Mouse (Mus musculus) neural tube, embryonic 14.5 days (tissue): ENCODE data around the gene Raet1e. TPM values are rescaled to one million over a fixed set of nuclear protein-coding genes. Genes with fewer than 3 reads are reported as not detected.
"Not testable (repeated sequence)": the region's sequence is repeated elsewhere in the genome, so short reads cannot be mapped to it uniquely, and the experiment has no call there.

ENCODE experiments used
- ATAC-seq: fragments of 200-750 bp; cut with Nextera tagmentation; 2 replicates; pipeline ENCODE4 v1.8.0; 2017; ENCODE audit warnings: low read depth, mild to moderate bottlenecking, moderate TSS enrichment, moderate library complexity
- H3K27ac ChIP-seq: fragments of 300-500 bp; sonication (generic); 2 replicates; pipeline ENCODE4 v1.5.1; 2014; ENCODE audit warnings: low read depth, mild to moderate bottlenecking, control low read depth, low read length, moderate library complexity, mixed read lengths
- H3K27me3 ChIP-seq: fragments of 300-500 bp; sonication (generic); 2 replicates; pipeline ENCODE4 v1.6.1; 2014; ENCODE audit warnings: low read length; ENCODE audit not compliant: control insufficient read depth, insufficient read depth
- H3K36me3 ChIP-seq: fragments of 300-500 bp; sonication (generic); 2 replicates; pipeline ENCODE4 v1.6.1; 2014; ENCODE audit warnings: low read length, mixed read lengths; ENCODE audit not compliant: control insufficient read depth, insufficient read depth
- H3K4me1 ChIP-seq: fragments of 300-500 bp; sonication (generic); 2 replicates; pipeline ENCODE4 v1.6.1; 2014; ENCODE audit warnings: low read length; ENCODE audit not compliant: control insufficient read depth, insufficient read depth
- H3K4me2 ChIP-seq: fragments of 300-500 bp; sonication (generic); 2 replicates; pipeline ENCODE4 v1.6.1; 2014; ENCODE audit warnings: mild to moderate bottlenecking, low read depth, low read length, control low read depth
- H3K4me3 ChIP-seq: fragments of 300-500 bp; sonication (generic); 2 replicates; pipeline ENCODE4 v1.5.1; 2014; ENCODE audit warnings: low read depth, low read length, control low read depth, mixed read lengths
- H3K9ac ChIP-seq: fragments of 300-500 bp; sonication (generic); replicated peaks from 2 replicates; pipeline ENCODE4 v1.6.1; 2014; ENCODE audit warnings: low read depth, mild to moderate bottlenecking, control low read depth, low read length, mixed read lengths
- H3K9me3 ChIP-seq: fragments of 300-500 bp; sonication (generic); 2 replicates; pipeline ENCODE4 v1.6.1; 2016; ENCODE audit warnings: low read length; ENCODE audit not compliant: control insufficient read depth
- WGBS: fragments of 180-500 bp; shearing (Covaris S2); extraction: QIAGEN DNeasy Blood & Tissue Kit; methylation state at CpG from one replicate; pipeline ENCODE4 v1.1.7; 2014; 5-methylcytosine and 5-hydroxymethylcytosine counted together
- polyA plus RNA-seq: library from polyadenylated mRNA; unstranded; fragments of >200 nt; fragmentation: Nextera tagmentation; extraction: Ambion mirVana; gene quantifications from 2 replicates; pipeline ENCODE4 v1.2.1, GENCODE M21; 2014

The Raet1e gene
- polyA plus RNA-seq, 1 experiment from 2014 or later: 0.29 TPM

- not testable (repeated sequence) for H3K36me3 ChIP-seq, ATAC-seq, H3K27ac ChIP-seq, H3K9ac ChIP-seq, H3K4me2 ChIP-seq, H3K27me3 ChIP-seq, H3K9me3 ChIP-seq, H3K4me3 ChIP-seq, H3K4me1 ChIP-seq
- 76% methylated on average over 4 of the region's 4 CpGs for WGBS
These were observed 187.4 kb downstream of the Raet1e start for GRCm38 (mm10) chr10:22345721-22346120.

DNA sequence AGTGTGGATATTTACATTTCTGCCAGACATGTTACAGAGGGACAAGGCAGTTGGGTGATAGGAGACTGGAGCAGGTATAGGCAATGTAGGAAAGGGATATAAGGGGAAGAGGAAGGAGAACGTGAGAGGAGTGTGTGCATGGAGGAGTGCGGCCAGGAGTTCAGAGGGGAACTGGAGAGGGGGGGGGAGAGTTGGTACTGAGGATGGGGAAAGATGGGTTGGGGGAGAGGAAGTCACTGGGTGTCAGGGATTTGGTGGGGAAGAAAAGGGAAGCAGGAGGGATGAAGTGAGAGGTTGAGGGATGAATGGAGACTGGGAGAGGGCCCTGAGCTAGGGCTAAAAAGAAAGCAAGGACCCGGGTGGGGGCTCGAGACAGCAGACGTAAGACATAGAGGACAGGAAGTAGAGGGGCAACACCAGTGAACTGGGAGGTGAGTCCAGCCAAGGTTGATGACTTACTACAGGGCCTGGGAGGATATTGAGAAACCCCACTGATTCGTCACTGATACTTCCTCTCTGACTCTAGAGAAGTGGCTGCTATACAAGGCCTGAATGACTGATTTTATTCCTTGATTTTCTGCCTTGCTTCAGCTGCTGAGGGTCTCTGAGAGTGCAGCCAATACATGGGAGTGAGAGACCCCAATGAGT is 195.3 kb downstream of the Raet1e start:
- H3K9ac ChIP-seq, H3K9me3 ChIP-seq, H3K4me3 ChIP-seq, H3K36me3 ChIP-seq, H3K4me1 ChIP-seq, H3K4me2 ChIP-seq, ATAC-seq, H3K27me3 ChIP-seq, H3K27ac ChIP-seq: not testable (repeated sequence)
- 83% methylated on average over 6 of the region's 6 CpGs for WGBS

- not testable (repeated sequence) for H3K9me3 ChIP-seq, H3K4me3 ChIP-seq
These were observed 195.8 kb downstream of the Raet1e start for GRCm38 (mm10) chr10:22354196-22354574.

GRCm38 (mm10) chr10:22357373-22357772 is 199.0 kb downstream of the Raet1e start:
- H3K27me3 ChIP-seq, H3K9me3 ChIP-seq, H3K9ac ChIP-seq, H3K36me3 ChIP-seq, H3K4me1 ChIP-seq, H3K27ac ChIP-seq, ATAC-seq, H3K4me2 ChIP-seq, H3K4me3 ChIP-seq: not testable (repeated sequence)
- WGBS: 84% methylated on average over 1 of the region's 1 CpGs

More at GRCm38 (mm10) chr10:22354196-22354574, 195.8 kb downstream of the Raet1e start:
- not testable (repeated sequence) for H3K4me2 ChIP-seq, H3K27ac ChIP-seq, H3K4me1 ChIP-seq, H3K36me3 ChIP-seq, H3K27me3 ChIP-seq, ATAC-seq, H3K9ac ChIP-seq
- 88% methylated on average over 2 of the region's 2 CpGs for WGBS

GRCm38 (mm10) chr10:22360252-22360651 is 201.9 kb downstream of the Raet1e start, which contains the start of gene Raet1d:
Gene Raet1d, plus strand, starts transcription at chr10:22360552.
- H3K9me3 ChIP-seq, H3K27me3 ChIP-seq, H3K27ac ChIP-seq, H3K4me2 ChIP-seq, H3K4me3 ChIP-seq, H3K9ac ChIP-seq, ATAC-seq, H3K36me3 ChIP-seq, H3K4me1 ChIP-seq: not testable (repeated sequence)
- WGBS: 79% methylated on average over 3 of the region's 3 CpGs

DNA sequence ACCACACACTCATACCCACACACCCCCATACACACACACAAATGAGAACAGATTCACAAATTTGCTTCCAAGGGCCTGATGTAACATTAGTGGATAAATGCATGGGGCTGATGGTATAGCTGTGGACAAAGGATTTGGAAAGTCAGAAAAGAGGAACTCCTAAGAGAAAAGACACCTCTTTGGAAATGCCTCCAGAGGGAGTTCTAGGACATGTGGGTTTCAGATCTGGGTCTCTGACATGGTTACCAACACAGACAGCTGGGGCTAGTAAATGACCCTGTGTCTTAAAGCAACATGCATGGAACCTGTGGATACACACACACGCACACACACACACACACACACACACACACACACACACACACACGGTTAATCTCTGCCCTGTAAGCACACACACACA is 202.6 kb downstream of the Raet1e start:
- not testable (repeated sequence) for H3K27me3 ChIP-seq
- ATAC-seq: 0 out of 2 replicates have a peak, but pooled peaks have one; percentile 9
- 59% methylated on average over 2 of the region's 2 CpGs for WGBS

DNA sequence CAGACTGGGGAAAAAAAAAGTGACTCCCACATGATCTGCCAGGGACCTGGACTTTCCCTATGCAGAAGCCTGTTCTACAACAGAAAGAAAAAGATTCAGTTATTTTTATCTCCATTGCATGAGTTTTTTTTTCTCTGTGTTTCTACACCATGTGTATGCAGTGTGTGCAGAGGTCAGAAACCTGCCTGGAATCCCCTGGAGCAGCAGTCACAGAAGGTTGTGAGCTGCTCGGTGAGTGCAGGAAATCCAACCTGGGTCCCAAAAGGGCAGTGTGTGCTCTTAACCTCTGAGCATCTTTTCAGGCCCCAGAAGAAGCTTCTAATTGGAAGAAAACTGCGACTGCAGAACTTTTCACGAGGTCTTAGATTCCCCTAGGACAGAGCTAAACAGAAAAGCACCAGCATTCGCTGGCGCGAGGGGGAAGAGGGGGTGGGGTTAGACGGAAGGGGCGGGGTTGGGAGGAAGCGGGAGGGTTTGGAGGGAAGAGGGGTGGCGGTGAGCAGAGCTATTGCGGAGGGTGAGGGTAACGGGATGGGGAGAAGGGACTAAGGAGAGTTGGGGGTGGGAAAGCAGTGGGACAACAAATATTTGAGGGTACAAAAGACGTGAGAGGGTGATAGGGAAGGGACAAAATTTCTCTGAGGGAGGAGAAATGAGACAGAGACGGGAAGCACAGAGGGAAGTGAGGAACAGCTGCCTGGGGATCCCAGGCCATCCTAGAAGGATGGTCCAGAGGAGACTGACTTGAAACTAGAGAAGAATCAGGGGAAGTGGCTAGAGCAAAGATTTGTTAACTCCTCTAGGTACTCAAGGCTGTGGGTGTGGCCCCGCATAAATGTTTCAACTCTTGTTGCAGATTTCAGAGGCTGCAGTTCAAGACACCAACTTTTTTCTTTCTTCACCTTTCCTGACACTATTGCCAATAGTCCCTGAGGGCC is 203.3 kb downstream of the Raet1e start:
- H3K27me3 ChIP-seq, H3K9ac ChIP-seq, H3K4me1 ChIP-seq, H3K4me3 ChIP-seq, H3K9me3 ChIP-seq, H3K4me2 ChIP-seq, H3K36me3 ChIP-seq, H3K27ac ChIP-seq: not testable (repeated sequence)
- ATAC-seq: peak; percentile 84
- 1% methylated on average over 7 of the region's 15 CpGs for WGBS

More for the DNA sequence above, 202.6 kb downstream of the Raet1e start:
- not testable (repeated sequence) for H3K9me3 ChIP-seq, H3K4me3 ChIP-seq, H3K4me2 ChIP-seq, H3K4me1 ChIP-seq, H3K9ac ChIP-seq, H3K27ac ChIP-seq, H3K36me3 ChIP-seq

DNA sequence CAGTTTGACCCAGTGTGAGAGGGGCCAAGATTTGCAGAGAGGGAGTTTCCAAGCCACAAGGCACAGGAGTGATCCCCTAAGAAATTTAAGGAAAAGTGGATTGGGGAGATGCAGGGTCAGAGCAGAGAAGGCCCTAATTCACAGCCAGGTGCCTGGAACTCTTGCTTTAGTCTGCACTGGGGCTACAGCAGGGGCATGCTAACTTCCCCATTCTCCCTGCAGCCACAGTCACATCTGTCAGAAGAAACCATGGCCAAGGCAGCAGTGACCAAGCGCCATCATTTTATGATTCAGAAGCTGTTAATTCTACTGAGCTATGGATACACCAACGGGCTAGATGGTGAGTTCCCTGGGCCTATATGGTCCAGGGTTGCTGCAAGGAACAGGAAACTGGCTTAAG is 204.1 kb downstream of the Raet1e start:
- H3K4me3 ChIP-seq, H3K27ac ChIP-seq, H3K36me3 ChIP-seq, H3K4me2 ChIP-seq, H3K9me3 ChIP-seq, H3K9ac ChIP-seq, H3K4me1 ChIP-seq, ATAC-seq, H3K27me3 ChIP-seq: not testable (repeated sequence)
- 67% methylated on average over 1 of the region's 2 CpGs for WGBS

DNA sequence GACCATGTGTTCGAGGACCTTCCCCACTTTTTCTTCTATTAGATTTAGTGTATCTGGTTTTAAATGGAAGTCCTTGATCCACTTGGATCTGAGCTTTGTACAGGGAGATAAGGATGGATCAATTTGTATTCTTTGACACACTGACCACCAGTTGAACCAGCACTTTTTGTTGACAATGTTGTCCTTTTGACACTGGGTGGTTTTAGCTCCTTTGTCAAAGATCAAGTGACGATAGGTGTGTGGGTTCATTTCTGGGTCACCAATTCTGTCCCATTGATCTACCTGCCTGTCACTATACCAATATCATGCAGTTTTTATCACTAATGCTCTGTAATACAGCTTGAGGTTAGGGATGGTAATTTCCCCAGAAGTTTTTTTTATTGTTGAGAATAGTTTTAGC is 206.5 kb downstream of the Raet1e start:
- H3K4me3 ChIP-seq, H3K4me2 ChIP-seq: not testable (repeated sequence)
- WGBS: 85% methylated on average over 2 of the region's 2 CpGs

More for the DNA sequence above, 206.5 kb downstream of the Raet1e start:
- H3K36me3 ChIP-seq, H3K27me3 ChIP-seq, H3K9ac ChIP-seq, H3K4me1 ChIP-seq, H3K27ac ChIP-seq, H3K9me3 ChIP-seq, ATAC-seq: not testable (repeated sequence)
